Mouse (Mus musculus) heart, embryonic 10.5 days (tissue): Measurements from ENCODE around the gene Clspn. TPM values are rescaled to one million over a fixed set of nuclear protein-coding genes. Genes with fewer than 3 reads are reported as not detected.

ENCODE experiments used
- DNase-seq: peaks from one replicate; pipeline ENCODE4 v3.0.0-alpha.2; 2017; ENCODE audit warnings: low spot score
- H3K27ac ChIP-seq: fragments of 300-500 bp; sonication (generic); 2 replicates; pipeline ENCODE4 v1.5.1; 2016; ENCODE audit warnings: mild to moderate bottlenecking
- H3K27me3 ChIP-seq: fragments of 300-500 bp; sonication (generic); 2 replicates; pipeline ENCODE4 v1.6.1; 2016; ENCODE audit warnings: mild to moderate bottlenecking; ENCODE audit not compliant: poor library complexity, insufficient read depth, severe bottlenecking
- H3K36me3 ChIP-seq: fragments of 300-500 bp; sonication (generic); 2 replicates; pipeline ENCODE4 v1.6.1; 2016; ENCODE audit warnings: mild to moderate bottlenecking, moderate library complexity
- H3K4me1 ChIP-seq: fragments of 300-500 bp; sonication (generic); 2 replicates; pipeline ENCODE4 v1.6.1; 2016; ENCODE audit warnings: mild to moderate bottlenecking
- H3K4me3 ChIP-seq: fragments of 300-500 bp; sonication (generic); 2 replicates; pipeline ENCODE4 v1.5.1; 2016; ENCODE audit warnings: mild to moderate bottlenecking, moderate library complexity
- H3K9me3 ChIP-seq: fragments of 300-500 bp; sonication (generic); 2 replicates; pipeline ENCODE4 v1.6.1; 2016; ENCODE audit warnings: mild to moderate bottlenecking, moderate library complexity
- WGBS: fragments of 180-500 bp; shearing (Covaris S2); methylation state at CpG from one replicate; pipeline ENCODE4 v1.1.7; 2016; 5-methylcytosine and 5-hydroxymethylcytosine counted together
- polyA plus RNA-seq: library from polyadenylated mRNA; unstranded; fragments of >200 nt; fragmentation: Nextera tagmentation; extraction: Ambion mirVana; gene quantifications from 2 replicates; pipeline ENCODE4 v1.2.1, GENCODE M21; 2016

Clspn gene
- polyA plus RNA-seq, 1 experiment from 2014 or later: 34.0 TPM

DNA sequence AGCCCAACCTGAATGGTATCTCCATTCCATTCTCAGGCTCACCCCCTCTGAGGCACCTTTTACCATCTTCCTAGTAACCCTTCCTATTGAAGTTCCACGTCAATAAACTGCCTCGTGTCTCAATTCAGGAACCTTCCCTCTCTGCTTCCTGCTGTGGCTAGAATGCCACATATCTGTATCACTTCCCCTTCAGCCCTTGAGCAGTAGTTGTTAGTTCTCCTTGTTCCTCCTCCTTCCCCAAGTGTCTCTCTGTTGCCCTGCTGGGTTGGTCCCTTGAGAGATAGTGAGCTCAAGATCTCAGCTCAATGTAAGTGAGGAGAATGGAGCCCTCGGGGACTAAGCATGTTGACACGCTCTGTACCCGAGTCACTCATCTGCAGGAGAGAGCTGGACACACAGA, 19.9 kb upstream of the Clspn start:
- no peaks in the 10 kb centered on the region for H3K9me3 ChIP-seq
- WGBS: 64% methylated on average over 5 of the region's 5 CpGs
- H3K4me3 ChIP-seq: no peak overlapping the region
- H3K27me3 ChIP-seq: peaks cover 10% of the 10 kb centered on the region; the same call in 1 of the 2 replicates
- H3K36me3 ChIP-seq: no peaks in the 10 kb centered on the region
- DNase-seq: no peak
- H3K27ac ChIP-seq: no peak overlapping the region
- 0 out of 2 replicates have a peak, but pooled peaks cover 9% of the 10 kb centered on the region for H3K4me1 ChIP-seq

DNA sequence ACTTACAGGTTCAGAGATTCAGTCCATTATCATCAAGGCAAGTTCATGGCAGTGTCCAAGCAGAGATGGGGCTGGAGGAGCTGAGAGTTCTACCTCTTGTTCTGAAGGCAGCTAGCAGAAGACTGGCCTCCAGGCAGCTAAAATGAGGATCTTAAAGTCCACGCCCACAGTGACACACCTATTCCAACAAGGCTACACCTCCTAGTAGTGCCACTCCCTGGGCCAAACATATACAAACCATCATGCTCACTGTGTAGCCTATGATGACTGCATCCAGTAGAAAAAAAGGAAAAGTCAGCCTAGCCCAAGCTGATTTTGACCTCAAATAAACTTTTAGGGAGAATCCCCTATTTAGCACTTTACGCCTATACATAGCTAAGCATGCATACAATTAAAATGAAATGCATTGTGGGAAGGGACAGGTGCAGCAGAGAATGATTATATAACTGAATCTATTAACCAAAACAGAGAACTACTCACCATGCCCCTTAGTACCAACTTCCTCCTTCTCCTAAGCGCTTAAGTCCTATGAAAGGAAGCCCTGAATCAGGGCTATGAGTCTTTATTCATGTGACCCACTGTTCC, 16.2 kb upstream of the Clspn start:
- Histone ChIP-seq H3K9me3 (no peaks in the 10 kb centered on the region), H3K27me3 (no peaks in the 10 kb centered on the region), H3K4me1 (no peaks in the 10 kb centered on the region), H3K36me3 (no peaks in the 10 kb centered on the region), H3K27ac (no peak overlapping the region), H3K4me3 (no peak overlapping the region)
- 83% methylated on average over 3 of the region's 3 CpGs for WGBS
- no peak for DNase-seq

DNA sequence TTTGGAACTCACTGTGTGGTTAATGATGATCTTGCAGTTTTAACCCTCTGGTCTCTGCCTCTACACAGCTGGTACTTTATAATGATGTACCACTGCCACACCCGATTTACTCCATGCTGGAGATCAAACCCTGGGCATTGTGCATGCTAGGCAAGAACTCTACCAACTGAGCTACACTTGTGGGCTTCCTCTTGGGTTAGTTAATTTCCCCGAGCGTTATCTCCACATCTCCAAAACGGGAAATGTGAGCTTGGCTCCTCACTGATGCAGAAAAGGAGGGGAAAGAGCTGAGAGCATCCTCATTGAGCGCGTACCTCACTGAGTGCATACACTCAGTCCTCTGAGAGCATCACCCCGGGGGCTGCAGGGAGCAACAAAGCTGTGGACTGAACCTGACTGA, 13.9 kb upstream of the Clspn start:
- Histone ChIP-seq H3K4me1 (no peaks in the 10 kb centered on the region), H3K36me3 (no peaks in the 10 kb centered on the region), H3K9me3 (no peaks in the 10 kb centered on the region), H3K4me3 (no peak overlapping the region), H3K27me3 (no peaks in the 10 kb centered on the region), H3K27ac (no peak overlapping the region)
- DNase-seq: no peak
- 69% methylated on average over 7 of the region's 7 CpGs for WGBS

DNA sequence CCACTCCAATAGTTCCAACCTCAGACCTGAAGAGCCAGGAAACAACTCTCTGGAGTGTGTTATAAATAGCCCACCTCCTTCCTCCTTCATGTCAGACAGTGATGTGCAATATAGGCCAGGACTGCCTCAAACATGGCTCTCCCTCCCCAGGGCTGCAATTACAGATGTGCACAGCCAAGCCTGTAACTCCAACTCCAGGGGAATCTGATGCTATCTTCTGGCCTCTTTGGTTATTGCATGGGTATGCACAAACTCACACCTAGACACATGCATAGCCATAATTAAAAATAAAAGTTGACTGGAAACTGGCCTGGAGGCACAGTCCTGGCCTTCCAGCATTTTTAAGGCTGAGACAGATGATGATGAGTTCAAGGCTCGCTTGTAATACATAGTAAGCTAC, 11.7 kb upstream of the Clspn start:
- 71% methylated on average over 1 of the region's 1 CpGs for WGBS
- DNase-seq: no peak
- Histone ChIP-seq H3K36me3 (no peaks in the 10 kb centered on the region), H3K9me3 (no peaks in the 10 kb centered on the region), H3K27ac (no peak overlapping the region), H3K4me1 (no peaks in the 10 kb centered on the region), H3K27me3 (no peaks in the 10 kb centered on the region), H3K4me3 (no peak overlapping the region)

DNA sequence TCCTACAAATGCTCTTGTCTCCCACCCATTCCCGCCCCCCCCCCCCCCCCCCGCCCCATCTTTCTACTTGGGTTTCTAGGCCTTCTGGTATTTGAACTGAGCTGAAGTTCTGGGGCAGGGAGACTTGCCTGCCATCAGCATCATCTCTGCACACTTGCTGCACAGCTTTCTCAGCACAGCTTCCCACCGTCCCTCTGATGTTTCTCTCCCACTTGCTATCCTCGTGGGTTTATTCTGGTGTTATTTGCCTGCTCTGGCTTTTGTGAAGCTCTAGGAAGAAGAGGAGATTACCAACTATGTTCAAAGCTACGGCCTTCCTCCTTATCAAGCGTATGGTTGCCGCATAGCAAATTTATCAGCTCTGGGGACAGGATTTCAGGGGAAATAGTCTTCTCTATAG, 11.0 kb upstream of the Clspn start:
- H3K27ac ChIP-seq: no peak overlapping the region
- no peaks in the 10 kb centered on the region for H3K9me3 ChIP-seq
- H3K27me3 ChIP-seq: no peaks in the 10 kb centered on the region
- H3K36me3 ChIP-seq: no peaks in the 10 kb centered on the region
- DNase-seq: no peak
- no peak overlapping the region for H3K4me3 ChIP-seq
- 58% methylated on average over 5 of the region's 7 CpGs for WGBS
- H3K4me1 ChIP-seq: no peaks in the 10 kb centered on the region

DNA sequence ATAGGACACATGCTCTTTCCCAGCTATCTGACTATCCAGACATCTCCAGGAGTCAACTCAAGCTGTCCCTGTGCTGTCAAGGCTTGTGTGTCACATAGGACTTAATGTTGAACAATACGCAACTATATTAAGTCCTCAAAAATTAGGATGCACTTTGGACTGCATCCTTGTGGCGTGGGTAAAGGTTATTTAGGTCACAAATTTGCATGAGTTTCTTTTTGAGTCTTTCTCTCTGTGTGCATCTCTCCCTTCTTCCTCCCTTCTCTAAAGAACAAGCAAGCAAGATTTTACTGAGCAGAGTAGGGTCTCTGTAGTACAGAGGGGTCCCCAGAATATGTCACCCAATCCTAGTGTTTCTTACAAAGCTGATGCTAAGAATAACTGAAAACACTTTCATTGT, 10.6 kb upstream of the Clspn start:
- H3K4me3 ChIP-seq: no peak overlapping the region
- WGBS: 78% methylated on average over 2 of the region's 2 CpGs
- DNase-seq: no peak
- H3K4me1 ChIP-seq: no peaks in the 10 kb centered on the region
- no peaks in the 10 kb centered on the region for H3K9me3 ChIP-seq
- H3K36me3 ChIP-seq: no peaks in the 10 kb centered on the region
- H3K27ac ChIP-seq: no peak overlapping the region
- H3K27me3 ChIP-seq: no peaks in the 10 kb centered on the region

DNA sequence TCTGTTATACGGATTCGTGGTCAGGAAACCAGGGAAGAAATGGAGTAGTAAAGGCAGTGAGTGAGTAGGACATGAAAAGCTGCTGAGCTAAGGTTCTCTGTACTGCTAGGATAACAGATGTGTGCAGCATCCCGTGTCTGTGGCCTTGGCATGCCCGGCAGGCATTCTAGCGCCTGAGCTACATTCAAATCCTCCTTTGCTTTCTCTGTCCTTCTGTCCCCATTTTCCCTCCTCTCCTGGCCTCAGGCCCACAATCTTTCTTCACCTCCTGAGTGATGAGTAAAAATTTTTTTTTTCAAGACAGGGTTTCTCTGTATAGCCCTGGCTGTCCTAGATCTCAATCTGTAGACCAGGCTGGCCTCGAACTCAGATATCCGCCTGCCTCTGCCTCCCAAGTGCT, 4.6 kb upstream of the Clspn start:
- DNase-seq: no peak
- Histone ChIP-seq H3K4me3 (no peak overlapping the region), H3K27me3 (no peaks in the 10 kb centered on the region), H3K36me3 (no peaks in the 10 kb centered on the region), H3K27ac (no peak overlapping the region), H3K4me1 (0 out of 2 replicates have a peak, but pooled peaks cover 4% of the 10 kb centered on the region), H3K9me3 (no peaks in the 10 kb centered on the region)
- WGBS: 78% methylated on average over 7 of the region's 7 CpGs

DNA sequence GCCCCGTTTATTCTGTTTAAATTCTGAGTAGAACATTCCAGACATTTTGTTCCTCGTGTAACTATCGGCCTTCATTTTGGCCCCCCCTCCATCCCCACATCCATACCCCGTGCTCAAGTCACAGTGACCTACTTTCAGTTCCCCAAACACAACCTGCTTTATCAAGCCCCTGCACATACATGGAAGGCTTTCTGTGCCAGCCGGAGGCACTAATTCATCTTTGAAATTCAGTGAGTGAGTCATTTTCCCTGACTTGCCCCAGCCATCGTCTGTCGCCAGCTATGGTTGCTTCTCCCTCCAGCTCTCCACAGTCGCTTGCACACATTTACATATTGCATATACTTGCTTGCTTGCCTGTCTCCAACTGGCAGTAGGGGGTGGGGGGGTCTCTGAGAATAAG, 3.6 kb upstream of the Clspn start:
- WGBS: 69% methylated on average over 8 of the region's 8 CpGs

DNA sequence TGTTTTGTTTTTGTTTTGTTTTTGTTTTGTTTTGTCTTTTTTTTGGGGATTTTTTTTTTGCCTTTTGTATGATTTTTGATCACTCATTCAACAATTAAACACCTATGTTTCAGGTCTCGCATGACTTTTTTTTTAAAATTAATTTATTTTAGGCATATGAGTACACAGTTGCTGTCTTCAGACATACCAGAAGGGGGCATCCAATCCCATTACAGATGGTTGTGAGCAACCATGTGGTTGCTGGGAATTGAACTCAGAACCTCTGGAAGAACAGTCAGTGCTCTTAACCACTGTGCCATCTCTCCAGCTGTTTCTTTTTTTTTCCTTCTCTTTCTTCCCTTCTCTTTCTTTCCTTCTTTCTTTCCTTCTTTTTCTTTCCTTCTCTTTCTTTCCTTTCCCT, 3.0 kb upstream of the Clspn start:
- H3K27ac ChIP-seq: no peak overlapping the region
- H3K4me1 ChIP-seq: peaks cover 7% of the 10 kb centered on the region; the same call in 1 of the 2 replicates
- no peaks in the 10 kb centered on the region for H3K36me3 ChIP-seq
- WGBS: 97% methylated on average over 1 of the region's 1 CpGs
- H3K9me3 ChIP-seq: no peaks in the 10 kb centered on the region
- H3K27me3 ChIP-seq: no peaks in the 10 kb centered on the region
- DNase-seq: no peak
- H3K4me3 ChIP-seq: no peak overlapping the region

More for the DNA sequence above, 3.6 kb upstream of the Clspn start:
- Histone ChIP-seq H3K36me3 (no peaks in the 10 kb centered on the region), H3K4me3 (no peak overlapping the region), H3K4me1 (peaks cover 7% of the 10 kb centered on the region; the same call in 1 of the 2 replicates), H3K27me3 (no peaks in the 10 kb centered on the region), H3K27ac (no peak overlapping the region), H3K9me3 (no peaks in the 10 kb centered on the region)
- no peak for DNase-seq

DNA sequence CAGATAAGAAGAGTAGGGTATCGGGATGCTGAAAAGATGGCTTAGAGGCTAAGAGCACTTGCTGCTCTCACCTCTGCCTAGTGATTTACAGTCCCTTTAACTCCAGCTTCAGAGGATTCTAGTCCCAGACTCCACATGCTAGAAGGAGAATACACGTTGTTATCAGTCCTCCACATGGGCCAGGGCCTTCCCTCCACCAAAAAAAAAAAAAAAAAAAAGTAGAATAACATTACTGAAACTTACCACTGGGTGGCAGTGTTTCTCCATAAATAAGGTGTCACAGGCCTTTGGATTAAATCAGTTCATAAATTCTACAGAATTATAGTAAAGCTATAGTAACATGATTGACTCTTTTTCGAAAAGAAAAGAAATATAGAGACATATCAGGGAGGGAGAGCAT, 2.3 kb upstream of the Clspn start:
- H3K27me3 ChIP-seq: no peaks in the 10 kb centered on the region
- no peak for DNase-seq
- no peaks in the 10 kb centered on the region for H3K36me3 ChIP-seq
- H3K27ac ChIP-seq: no peak overlapping the region
- 32% methylated on average over 3 of the region's 3 CpGs for WGBS
- peaks cover 7% of the 10 kb centered on the region; the same call in 1 of the 2 replicates for H3K4me1 ChIP-seq
- no peaks in the 10 kb centered on the region for H3K9me3 ChIP-seq
- no peak overlapping the region for H3K4me3 ChIP-seq

DNA sequence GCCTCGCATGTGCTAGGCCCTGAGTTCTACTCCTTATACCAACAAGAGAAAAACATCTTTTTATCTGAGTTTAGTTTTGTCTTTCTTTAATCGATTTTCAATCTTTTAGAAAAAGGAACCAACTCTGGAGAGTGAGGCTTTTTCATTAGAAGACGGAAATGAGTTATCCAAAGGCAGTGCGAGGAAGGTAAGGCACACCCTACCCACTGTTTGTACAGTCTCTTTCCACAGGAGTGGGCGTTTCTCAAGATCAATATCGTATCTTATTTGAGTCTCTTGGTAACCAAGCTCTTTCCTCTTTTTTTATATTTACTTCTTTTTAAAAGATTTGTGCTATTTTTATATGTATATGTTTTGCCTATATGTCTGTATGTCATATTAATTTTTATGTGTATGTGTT, 7.1 kb downstream of the Clspn start:
- H3K4me1 ChIP-seq: no peaks in the 10 kb centered on the region
- no peak overlapping the region for H3K27ac ChIP-seq
- no peaks in the 10 kb centered on the region for H3K9me3 ChIP-seq
- H3K27me3 ChIP-seq: no peaks in the 10 kb centered on the region
- H3K36me3 ChIP-seq: peaks cover 77% of the 10 kb centered on the region
- no peak overlapping the region for H3K4me3 ChIP-seq
- no peak for DNase-seq
- WGBS: 88% methylated on average over 6 of the region's 6 CpGs

DNA sequence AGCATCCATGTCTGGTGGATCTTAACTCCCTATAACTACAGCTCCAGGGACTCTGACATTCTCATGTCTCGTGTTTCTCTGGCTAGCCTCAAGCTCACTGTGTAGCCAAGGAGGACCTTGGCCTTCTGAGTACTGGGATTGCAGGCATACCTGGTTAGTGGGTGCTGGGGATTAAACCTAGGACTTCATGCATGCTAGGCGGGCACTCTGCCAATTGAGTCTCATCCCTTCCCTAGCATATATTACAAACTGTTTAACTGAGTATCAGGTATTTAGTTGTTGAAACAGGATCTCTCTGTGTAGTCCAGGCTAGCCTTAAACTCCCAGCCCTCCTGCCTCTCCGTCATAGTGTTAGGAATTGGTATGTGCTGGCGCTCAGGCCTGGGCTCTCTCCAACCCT, 10.5 kb downstream of the Clspn start:
- Histone ChIP-seq H3K9me3 (no peaks in the 10 kb centered on the region), H3K4me3 (no peak overlapping the region), H3K27me3 (no peaks in the 10 kb centered on the region), H3K27ac (no peak overlapping the region), H3K36me3 (peaks cover 83% of the 10 kb centered on the region), H3K4me1 (no peaks in the 10 kb centered on the region)
- no peak for DNase-seq
- WGBS: 89% methylated on average over 4 of the region's 4 CpGs

DNA sequence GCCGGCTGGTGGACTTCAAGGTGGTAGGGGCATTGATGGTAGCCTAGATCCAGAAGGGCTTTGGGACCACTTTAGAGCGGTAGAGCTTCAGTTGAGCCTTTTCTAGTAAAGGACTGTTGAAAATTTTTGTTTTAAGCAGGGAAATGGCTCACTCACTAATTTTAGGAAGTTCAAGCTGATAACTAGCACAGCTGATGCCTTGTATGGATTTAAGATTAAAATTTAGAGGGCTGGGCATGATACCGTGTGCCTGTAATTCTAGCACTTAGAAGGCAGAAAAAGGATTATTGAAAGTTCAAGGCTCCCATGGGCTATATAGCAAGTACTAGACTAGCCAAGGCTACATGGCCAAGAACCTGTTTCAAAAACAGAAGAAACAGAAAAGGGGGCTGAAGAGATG, 13.0 kb downstream of the Clspn start:
- Histone ChIP-seq H3K27ac (no peak overlapping the region), H3K9me3 (no peaks in the 10 kb centered on the region), H3K27me3 (no peaks in the 10 kb centered on the region), H3K4me1 (no peaks in the 10 kb centered on the region), H3K4me3 (no peak overlapping the region), H3K36me3 (peaks cover 92% of the 10 kb centered on the region)
- no peak for DNase-seq
- WGBS: 93% methylated on average over 3 of the region's 3 CpGs

DNA sequence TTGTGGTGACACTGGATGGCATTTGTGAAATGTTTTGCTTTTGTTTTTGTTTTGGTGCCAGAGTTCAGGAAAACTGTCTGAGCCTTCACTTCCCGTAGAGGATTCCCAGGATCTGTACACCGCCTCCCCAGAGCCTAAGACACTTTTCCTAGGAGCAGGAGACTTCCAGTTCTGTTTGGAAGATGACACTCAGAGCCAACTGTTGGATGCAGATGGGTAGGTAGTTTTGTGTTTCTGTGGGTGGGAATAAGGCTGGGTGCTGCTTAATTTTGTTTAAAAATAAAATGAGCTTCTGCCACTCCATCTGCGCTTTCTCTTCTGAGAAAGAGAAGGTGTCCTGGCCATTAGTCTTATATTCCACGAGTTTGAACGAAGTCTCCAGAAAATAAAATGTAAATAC, 19.5 kb downstream of the Clspn start:
- no peaks in the 10 kb centered on the region for H3K4me1 ChIP-seq
- no peak overlapping the region for H3K27ac ChIP-seq
- no peaks in the 10 kb centered on the region for H3K27me3 ChIP-seq
- no peak overlapping the region for H3K4me3 ChIP-seq
- no peak for DNase-seq
- H3K36me3 ChIP-seq: peaks cover 100% of the 10 kb centered on the region
- WGBS: 92% methylated on average over 5 of the region's 5 CpGs
- no peaks in the 10 kb centered on the region for H3K9me3 ChIP-seq
